Mouse (Mus musculus): ENCODE data around the gene Atp8b5. TPM values are rescaled to one million over a fixed set of nuclear protein-coding genes. Genes with fewer than 3 reads are reported as not detected.

Gene Atp8b5
- total and polyA plus RNA-seq, 3 experiments = 0.08 to 0.14 TPM; not detected in 1

- H3K4me3 ChIP-seq = no peak overlapping the region
- peak in 1 of 2 experiments; percentile 19 for DNase-seq
- H3K79me2 ChIP-seq (replicated peaks; ENCODE audit: control insufficient read depth, insufficient read depth, low read length) = peaks cover 10% of the 10 kb centered on the region
- H3K4me1 ChIP-seq (ENCODE audit: control insufficient read depth, insufficient read depth, low read length) = peaks cover 16% of the 10 kb centered on the region
- H3K9ac ChIP-seq (ENCODE audit: low read depth, low read length) = no peak overlapping the region; the same call in 1 of the 2 replicates
- H3K36me3 ChIP-seq (ENCODE audit: control insufficient read depth, insufficient read depth, low read length) = peaks cover 6% of the 10 kb centered on the region
- 56% methylated on average over 16 of the region's 16 CpGs for WGBS
- peak overlapping the region; percentile 17 for H3K27ac ChIP-seq
- TF ChIP-seq CTCF (IDR thresholded peaks at IDR 0.05) (no peak), POLR2A (IDR thresholded peaks at IDR 0.05; ENCODE audit: insufficient read depth, low read depth, low read length) (no peak), EP300 (IDR thresholded peaks at IDR 0.05; ENCODE audit: insufficient read depth, low read depth, low read length) (no peak)
- intact Hi-C loops (cut with DNase I) = no loop called here
- no peaks in the 10 kb centered on the region for H3K27me3 ChIP-seq (ENCODE audit: control insufficient read depth, insufficient read depth, low read length)
Observed at GRCm38 (mm10) chr4:43417269-43418062, 150.5 kb downstream of the Atp8b5 start.

GRCm38 (mm10) chr4:43418450-43418849, 151.5 kb downstream of the Atp8b5 start:
- Histone ChIP-seq H3K4me1 (ENCODE audit: control insufficient read depth, insufficient read depth, low read length) (peaks cover 16% of the 10 kb centered on the region), H3K36me3 (ENCODE audit: control insufficient read depth, insufficient read depth, low read length) (peaks cover 10% of the 10 kb centered on the region)

GRCm38 (mm10) chr4:43418973-43419656, 152.2 kb downstream of the Atp8b5 start:
- Histone ChIP-seq H3K9ac (ENCODE audit: low read depth, low read length) (no peak overlapping the region), H3K4me1 (ENCODE audit: control insufficient read depth, insufficient read depth, low read length) (peaks cover 16% of the 10 kb centered on the region), H3K4me3 (no peak overlapping the region), H3K79me2 (replicated peaks; ENCODE audit: control insufficient read depth, insufficient read depth, low read length) (peaks cover 10% of the 10 kb centered on the region), H3K27me3 (ENCODE audit: control insufficient read depth, insufficient read depth, low read length) (no peaks in the 10 kb centered on the region), H3K36me3 (ENCODE audit: control insufficient read depth, insufficient read depth, low read length) (peaks cover 10% of the 10 kb centered on the region), H3K27ac (peak overlapping the region; percentile 84)
- TF ChIP-seq POLR2A (IDR thresholded peaks at IDR 0.05; ENCODE audit: insufficient read depth, low read depth, low read length) (peak; percentile 51; the same call in 1 of the 2 replicates), CTCF (IDR thresholded peaks at IDR 0.05) (peak; percentile 55), EP300 (IDR thresholded peaks at IDR 0.05; ENCODE audit: insufficient read depth, low read depth, low read length) (peak; percentile 50; the same call in 1 of the 2 replicates)
- WGBS = 30% methylated on average over 15 of the region's 15 CpGs
- intact Hi-C loops (cut with DNase I) = no loop called here
- DNase-seq = peak; percentile 63 to 72

More at GRCm38 (mm10) chr4:43418450-43418849, 151.5 kb downstream of the Atp8b5 start:
- WGBS = 30% methylated on average over 4 of the region's 4 CpGs
- Histone ChIP-seq H3K27me3 (ENCODE audit: control insufficient read depth, insufficient read depth, low read length) (no peaks in the 10 kb centered on the region), H3K9ac (ENCODE audit: low read depth, low read length) (no peak overlapping the region), H3K4me3 (no peak overlapping the region), H3K27ac (peak overlapping the region; percentile 84), H3K79me2 (replicated peaks; ENCODE audit: control insufficient read depth, insufficient read depth, low read length) (peaks cover 10% of the 10 kb centered on the region)
- peak in 1 of 2 experiments; percentile 17 for DNase-seq
- intact Hi-C loops (cut with DNase I) = no loop called here
- TF ChIP-seq CTCF (IDR thresholded peaks at IDR 0.05) (no peak), EP300 (IDR thresholded peaks at IDR 0.05; ENCODE audit: insufficient read depth, low read depth, low read length) (no peak), POLR2A (IDR thresholded peaks at IDR 0.05; ENCODE audit: insufficient read depth, low read depth, low read length) (no peak)

- Histone ChIP-seq H3K27me3 (ENCODE audit: control insufficient read depth, insufficient read depth, low read length) (no peaks in the 10 kb centered on the region), H3K27ac (peak overlapping the region; percentile 84), H3K9ac (ENCODE audit: low read depth, low read length) (peak overlapping the region; percentile 28), H3K79me2 (replicated peaks; ENCODE audit: control insufficient read depth, insufficient read depth, low read length) (peaks cover 6% of the 10 kb centered on the region), H3K4me1 (ENCODE audit: control insufficient read depth, insufficient read depth, low read length) (peaks cover 16% of the 10 kb centered on the region), H3K4me3 (no peak overlapping the region), H3K36me3 (ENCODE audit: control insufficient read depth, insufficient read depth, low read length) (peaks cover 10% of the 10 kb centered on the region)
- TF ChIP-seq EP300 (IDR thresholded peaks at IDR 0.05; ENCODE audit: insufficient read depth, low read depth, low read length) = 0 out of 2 replicates have a peak, but pooled peaks have one; percentile 38
- no peak for TF ChIP-seq CTCF (IDR thresholded peaks at IDR 0.05)
- intact Hi-C loops (cut with DNase I) = loop anchor here (1.0 to 5.0 kb wide), 5 partner anchors 14 to 373 kb away; partner anchors contain the start of genes Atp8b5 and Fam214b
- whole genome bisulfite sequencing = 34% methylated on average over 9 of the region's 9 CpGs
- peak in 1 of 2 experiments; percentile 38 for DNase-seq
Observed at GRCm38 (mm10) chr4:43419801-43420281, 152.9 kb downstream of the Atp8b5 start.

- Histone ChIP-seq H3K9ac (ENCODE audit: low read depth, low read length) (peak overlapping the region; percentile 28), H3K27me3 (ENCODE audit: control insufficient read depth, insufficient read depth, low read length) (no peaks in the 10 kb centered on the region), H3K27ac (peak overlapping the region; percentile 84), H3K4me1 (ENCODE audit: control insufficient read depth, insufficient read depth, low read length) (peaks cover 16% of the 10 kb centered on the region), H3K79me2 (replicated peaks; ENCODE audit: control insufficient read depth, insufficient read depth, low read length) (peaks cover 3% of the 10 kb centered on the region; the same call in 1 of the 2 replicates), H3K4me3 (no peak overlapping the region), H3K36me3 (ENCODE audit: control insufficient read depth, insufficient read depth, low read length) (peaks cover 10% of the 10 kb centered on the region)
- peak; percentile 82 to 84 for DNase-seq
- WGBS = 3% methylated on average over 6 of the region's 6 CpGs
- intact Hi-C loops (cut with DNase I) = loop anchor here (1.0 to 5.0 kb wide), 5 partner anchors 14 to 373 kb away; partner anchors contain the start of genes Atp8b5 and Fam214b
- TF ChIP-seq EP300 (IDR thresholded peaks at IDR 0.05; ENCODE audit: insufficient read depth, low read depth, low read length) (peak; percentile 82), CTCF (IDR thresholded peaks at IDR 0.05) (peak; percentile 97), POLR2A (IDR thresholded peaks at IDR 0.05; ENCODE audit: insufficient read depth, low read depth, low read length) (no peak)
Observed at GRCm38 (mm10) chr4:43420305-43420704, 153.3 kb downstream of the Atp8b5 start.
